Mouse (Mus musculus) E14TG2a.4 (cell line): Measurements from ENCODE around the gene Arg2.
A peak's percentile ranks its signal among the peaks of the same experiment; 100 is the strongest.
"Not testable (repeated sequence)": the region's sequence is repeated elsewhere in the genome, so short reads cannot be mapped to it uniquely, and the experiment has no call there.

ENCODE experiments used
- H3K27me3 ChIP-seq: 2 replicates; pipeline ENCODE4 v1.6.1; 2014; ENCODE audit warnings: low read length, control low read depth; ENCODE audit not compliant: insufficient read depth
- H3K36me3 ChIP-seq: 2 replicates; pipeline ENCODE4 v1.6.1; 2014; ENCODE audit warnings: low read length, control low read depth; ENCODE audit not compliant: insufficient read depth
- H3K4me1 ChIP-seq: replicated peaks from 2 replicates; pipeline ENCODE4 v1.6.1; 2014; ENCODE audit warnings: low read depth, low read length, control low read depth
- H3K4me3 ChIP-seq: replicated peaks from 2 replicates; pipeline ENCODE4 v1.5.1; 2014; ENCODE audit warnings: mild to moderate bottlenecking, low read length
- H3K9me3 ChIP-seq: 2 replicates; pipeline ENCODE4 v1.6.1; 2014; ENCODE audit warnings: low read length, control low read depth
- CTCF ChIP-seq: conservative IDR thresholded peaks from 2 replicates; pipeline ENCODE4 v1.5.1; 2014; ENCODE audit warnings: low read length
- NANOG ChIP-seq: IDR thresholded peaks from 2 replicates; pipeline ENCODE4 v1.6.1; 2014; ENCODE audit warnings: borderline replicate concordance, low read length, mixed read lengths
- POU5F1 ChIP-seq: IDR thresholded peaks from 2 replicates; pipeline ENCODE4 v1.6.1; 2014; ENCODE audit warnings: low read length, borderline replicate concordance

The Arg2 gene

DNA sequence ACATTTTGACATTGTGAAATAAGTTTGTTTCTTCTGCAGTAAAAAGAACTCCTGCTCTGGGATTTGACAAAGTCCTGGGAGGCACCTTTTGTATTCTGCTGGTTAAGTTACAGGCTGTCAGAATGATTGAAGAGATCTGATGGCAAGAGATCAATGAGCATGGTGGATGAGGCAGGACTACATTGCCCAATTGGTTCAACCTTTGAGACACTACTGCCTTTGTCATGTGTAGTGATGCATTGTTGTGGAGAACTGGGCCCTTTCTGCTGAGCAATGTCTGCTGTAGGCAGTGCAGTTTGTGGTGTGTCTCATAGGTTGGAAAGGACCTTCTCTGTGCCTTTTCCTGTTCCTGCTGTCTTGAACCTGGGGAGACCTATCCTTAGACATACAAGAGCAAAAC, 10.8 kb downstream of the Arg2 start:
- TF ChIP-seq CTCF (no peak), NANOG (no peak; the same call in 1 of the 2 replicates), POU5F1 (no peak)
- Histone ChIP-seq H3K4me1 (peaks cover 6% of the 10 kb centered on the region; the same call in 1 of the 2 replicates), H3K36me3 (no peaks in the 10 kb centered on the region), H3K4me3 (no peak overlapping the region), H3K9me3 (no peaks in the 10 kb centered on the region), H3K27me3 (no peaks in the 10 kb centered on the region)

DNA sequence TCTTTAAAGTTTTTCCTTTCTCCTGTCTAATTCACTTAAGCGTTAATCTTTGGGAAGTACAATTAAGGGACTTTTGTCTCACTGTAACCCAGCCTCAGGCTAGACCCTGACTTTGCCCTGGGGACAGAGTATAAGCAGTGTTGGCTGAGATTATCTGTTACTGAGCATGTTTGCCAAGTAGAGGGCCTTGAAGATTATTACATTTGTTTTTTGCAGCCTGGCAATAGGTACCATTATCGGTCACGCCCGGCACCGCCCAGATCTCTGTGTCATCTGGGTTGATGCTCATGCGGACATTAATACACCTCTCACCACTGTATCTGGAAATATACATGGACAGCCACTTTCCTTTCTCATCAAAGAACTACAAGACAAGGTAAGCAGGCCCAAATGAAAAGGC, 19.1 kb downstream of the Arg2 start:
- no peaks in the 10 kb centered on the region for H3K9me3 ChIP-seq
- no peak for TF ChIP-seq POU5F1
- no peak for TF ChIP-seq CTCF
- TF ChIP-seq NANOG, result no peak
- peaks cover 7% of the 10 kb centered on the region for H3K36me3 ChIP-seq
- H3K4me3 ChIP-seq, result no peak overlapping the region
- no peaks in the 10 kb centered on the region for H3K27me3 ChIP-seq
- H3K4me1 ChIP-seq, result no peaks in the 10 kb centered on the region

DNA sequence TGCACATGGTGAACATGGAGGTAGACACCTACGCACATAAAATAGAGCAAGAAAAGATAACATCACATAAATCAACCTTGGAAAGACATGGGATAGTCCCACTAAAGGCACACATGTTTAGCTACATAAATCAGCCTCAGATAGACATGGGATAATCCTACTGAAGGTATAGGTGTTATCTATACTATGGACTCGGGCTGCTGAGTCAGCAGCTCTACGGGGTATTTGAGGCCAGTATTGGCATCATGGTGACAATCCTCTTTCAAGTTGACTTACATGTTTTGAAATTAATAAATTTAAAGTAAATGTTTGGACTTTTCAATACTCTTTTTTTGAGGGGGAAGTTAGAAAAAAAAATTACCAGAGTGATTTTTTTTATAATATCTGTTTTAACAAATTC, 32.3 kb downstream of the Arg2 start:
- peaks cover 81% of the 10 kb centered on the region for H3K36me3 ChIP-seq
- no peaks in the 10 kb centered on the region; the same call in 1 of the 2 replicates for H3K4me1 ChIP-seq
- H3K4me3 ChIP-seq, result no peak overlapping the region
- no peaks in the 10 kb centered on the region for H3K27me3 ChIP-seq
- no peaks in the 10 kb centered on the region for H3K9me3 ChIP-seq
- TF ChIP-seq NANOG (no peak), POU5F1 (no peak), CTCF (no peak)

DNA sequence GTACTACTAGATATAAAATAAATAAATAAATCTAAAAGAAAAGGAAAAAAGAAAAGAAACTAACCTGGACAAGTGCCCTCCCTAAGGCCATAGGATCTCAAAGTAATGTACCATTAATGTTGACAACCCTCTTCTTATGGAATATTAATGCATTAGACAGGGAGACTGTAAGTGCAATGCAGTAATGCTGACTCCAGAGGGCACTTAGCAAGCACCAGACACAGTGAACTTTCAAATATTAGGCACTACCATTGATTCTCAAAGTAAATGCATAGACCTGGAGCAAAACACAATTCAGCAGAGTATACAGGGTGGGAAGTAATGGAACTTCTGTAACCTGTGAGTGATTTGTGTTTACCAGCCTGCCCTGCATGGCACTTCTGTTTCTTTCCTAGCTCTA, 38.6 kb downstream of the Arg2 start:
- H3K4me1 ChIP-seq, result peaks cover 11% of the 10 kb centered on the region
- no peak overlapping the region for H3K4me3 ChIP-seq
- H3K36me3 ChIP-seq, result peaks cover 25% of the 10 kb centered on the region
- no peaks in the 10 kb centered on the region for H3K9me3 ChIP-seq
- TF ChIP-seq CTCF (no peak), NANOG (no peak), POU5F1 (no peak)
- H3K27me3 ChIP-seq, result no peaks in the 10 kb centered on the region

- H3K36me3 ChIP-seq, result peaks cover 24% of the 10 kb centered on the region
- TF ChIP-seq CTCF, result no peak
- TF ChIP-seq POU5F1, result no peak
- TF ChIP-seq NANOG, result no peak
- H3K4me3 ChIP-seq, result no peak overlapping the region
- no peaks in the 10 kb centered on the region for H3K27me3 ChIP-seq
- no peaks in the 10 kb centered on the region for H3K9me3 ChIP-seq
- peaks cover 11% of the 10 kb centered on the region for H3K4me1 ChIP-seq
Observed at GRCm38 (mm10) chr12:79170421-79170820, 39.8 kb downstream of the Arg2 start.

- Histone ChIP-seq H3K27me3 (no peaks in the 10 kb centered on the region), H3K36me3 (peaks cover 24% of the 10 kb centered on the region), H3K4me3 (peak overlapping the region; percentile 99), H3K9me3 (no peaks in the 10 kb centered on the region), H3K4me1 (peaks cover 11% of the 10 kb centered on the region)
- TF ChIP-seq POU5F1, result no peak
- no peak for TF ChIP-seq NANOG
- no peak for TF ChIP-seq CTCF
Observed at GRCm38 (mm10) chr12:79171269-79171995, 40.9 kb downstream of the Arg2 start.

DNA sequence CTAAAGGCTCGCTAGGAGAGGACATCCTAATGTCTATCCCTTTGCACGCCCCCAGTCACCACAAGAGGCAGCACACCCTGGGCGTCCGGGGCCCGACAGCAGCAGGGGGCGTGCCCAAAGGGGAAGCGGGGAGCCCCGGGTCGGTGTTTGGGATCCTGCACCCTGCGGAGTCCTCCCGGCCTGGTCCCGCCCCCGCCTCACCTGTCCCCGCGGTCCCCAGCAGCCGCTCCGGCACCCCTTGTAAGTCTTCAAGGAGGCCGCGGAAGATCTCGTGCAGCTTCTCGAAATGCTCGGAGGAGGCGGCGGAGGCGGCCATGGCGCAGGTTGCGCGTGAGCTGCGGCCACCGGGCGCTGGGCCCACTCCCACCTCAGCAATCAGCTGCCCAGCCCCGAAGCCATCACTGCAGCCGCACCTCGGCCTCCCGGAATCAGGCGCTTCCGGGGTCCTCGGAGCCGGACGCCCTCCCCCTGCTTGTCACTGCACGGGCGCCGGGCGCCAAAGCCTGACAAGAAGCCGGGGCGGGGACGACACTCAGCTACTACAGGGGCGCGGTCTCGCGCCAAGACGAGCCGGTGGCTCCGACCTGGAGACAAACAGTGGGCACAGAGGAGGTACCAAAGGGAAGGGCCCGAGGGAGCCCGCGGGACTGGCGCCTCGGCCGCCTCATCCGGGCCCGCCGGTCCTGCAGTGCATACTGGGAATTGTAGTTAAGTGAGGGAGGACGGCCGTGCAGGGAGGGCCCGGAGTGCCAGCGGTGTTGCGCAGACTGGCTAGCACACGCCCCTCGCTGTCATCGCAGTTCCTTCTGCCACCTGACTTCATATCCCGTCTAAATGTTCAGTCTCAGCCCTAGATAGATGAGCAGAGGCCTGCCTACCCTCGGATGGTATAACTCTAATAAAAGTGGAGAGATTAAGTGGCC, 41.7 kb downstream of the Arg2 start, which contains the start of gene Vti1b:
TSS of gene Vti1b (minus strand) at position 649 of the 923 bp plus-strand sequence.
- H3K9me3 ChIP-seq, result no peaks in the 10 kb centered on the region
- peaks cover 11% of the 10 kb centered on the region for H3K4me1 ChIP-seq
- no peaks in the 10 kb centered on the region for H3K27me3 ChIP-seq
- H3K4me3 ChIP-seq, result peak within 1 kb of the TSS; percentile 99
- H3K36me3 ChIP-seq, result peaks cover 30% of the 10 kb centered on the region
- TF ChIP-seq CTCF (peak; percentile 30), NANOG (no peak)

- no peak overlapping the region for H3K4me3 ChIP-seq
- no peak for TF ChIP-seq NANOG
- TF ChIP-seq POU5F1, result no peak
- TF ChIP-seq CTCF, result no peak
- peaks cover 11% of the 10 kb centered on the region for H3K4me1 ChIP-seq
- no peaks in the 10 kb centered on the region for H3K9me3 ChIP-seq
- no peaks in the 10 kb centered on the region for H3K27me3 ChIP-seq
- peaks cover 42% of the 10 kb centered on the region for H3K36me3 ChIP-seq
Observed at GRCm38 (mm10) chr12:79173721-79174120, 43.1 kb downstream of the Arg2 start.

DNA sequence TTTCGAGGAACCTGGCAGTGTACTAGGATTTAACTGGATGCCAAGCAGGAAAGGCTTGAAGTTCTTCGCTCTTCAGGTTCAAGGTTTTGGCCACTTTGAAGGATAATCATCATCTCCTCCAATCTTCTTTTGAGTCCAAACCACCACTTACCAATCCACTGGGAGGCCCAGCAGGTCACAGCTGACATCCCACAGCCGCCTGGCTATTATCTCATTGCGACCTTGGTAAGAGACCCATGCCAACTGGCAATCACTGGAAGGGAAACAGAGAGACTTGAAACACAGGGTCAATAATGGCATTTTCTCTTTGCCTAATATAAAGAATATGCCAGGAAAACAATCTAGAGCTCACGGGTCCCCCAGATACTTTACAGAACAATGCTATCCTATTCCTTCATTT, 45.4 kb downstream of the Arg2 start:
- Histone ChIP-seq H3K4me3 (no peak overlapping the region), H3K4me1 (peaks cover 11% of the 10 kb centered on the region), H3K27me3 (no peaks in the 10 kb centered on the region), H3K36me3 (peaks cover 55% of the 10 kb centered on the region), H3K9me3 (no peaks in the 10 kb centered on the region)
- TF ChIP-seq CTCF (no peak), POU5F1 (no peak), NANOG (no peak)

DNA sequence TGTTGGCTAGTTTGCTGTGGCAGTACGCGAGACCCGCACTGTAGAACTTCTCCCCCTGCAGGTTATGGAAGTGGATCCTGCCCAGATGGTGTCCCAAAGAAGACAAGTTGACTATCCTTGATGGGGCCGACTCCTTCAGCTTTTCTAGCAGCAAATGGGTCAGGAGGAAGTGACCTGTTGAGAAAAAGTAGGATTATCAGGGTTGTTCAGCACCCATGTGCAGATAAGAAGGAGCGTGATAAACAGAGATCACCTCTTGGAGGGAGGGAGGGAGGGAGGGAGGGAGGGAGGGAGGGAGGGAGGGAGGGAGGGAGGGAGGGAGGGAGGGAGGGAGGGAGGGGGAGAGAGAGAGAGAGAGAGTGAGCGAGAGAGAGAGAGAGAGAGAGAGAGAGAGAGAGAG, 54.6 kb downstream of the Arg2 start:
- not testable (repeated sequence) for H3K9me3 ChIP-seq, H3K4me1 ChIP-seq, H3K4me3 ChIP-seq, H3K27me3 ChIP-seq
- H3K36me3 ChIP-seq, result peaks cover 95% of the 10 kb centered on the region
